ENCODE assay signal across 8 mouse cellular contexts in genomic region chr13:74208317-74208985, GRCm38 (mm10). TPM values are rescaled to one million over a fixed set of nuclear protein-coding genes. Genes with fewer than 3 reads are reported as not detected.
DNase-seq lines count a peak whose midpoint lies in the region; ATAC-seq lines count a peak whose summit lies in the region.

TSS of gene Exoc3 (minus strand) at chr13:74208732.

- ATAC-seq in inflammation-experienced regulatory T-cells, adult 6 months = peak; percentile 96
- peak; percentile 98 for ATAC-seq in megakaryocyte-erythroid progenitor cell, adult 5-6 weeks (replicated peaks; ENCODE audit: low FRiP score, low TSS enrichment, poor library complexity, severe bottlenecking)

- DNase-seq in adrenal gland, adult (ENCODE audit: inconsistent age in 2 of 2, low spot score in 1 of 2) = peak; percentile 95 to 98
- DNase-seq in embryo, embryonic 10.5 days (ENCODE audit: low spot score) = peak; percentile 93
- peak; percentile 91 for DNase-seq in gastrocnemius, postnatal 14 days
- DNase-seq in left cerebral cortex, postnatal 10 days (ENCODE audit: extremely low spot score in 1 of 2, low spot score in 2 of 2) = peak; percentile 86 to 94
- DNase-seq in right cerebral cortex, postnatal 25 days = peak; percentile 93
- peak; percentile 83 to 89 for DNase-seq in urinary bladder, postnatal 4 days (ENCODE audit: low spot score in 2 of 2)

- intact Hi-C loops in gastrocnemius, postnatal 14 days (cut with DNase I; ENCODE audit: low total_unique reads) = no loop called here
- intact Hi-C loops in left cerebral cortex, postnatal 10 days (cut with DNase I) = no loop called here

RNA-seq across cellular contexts. Expression of gene Exoc3, which starts in this region (rescaled TPM):
- total RNA-seq in gastrocnemius, postnatal 14 days (2021) = 10 to 100 TPM; 28.3 to 30.5 TPM
- 10 to 100 TPM; 82.9 to 87.4 (median 86.4) TPM for polyA plus RNA-seq in inflammation-experienced regulatory T-cells, adult 6 months (2017; shearing (Covaris generic))
- 10 to 100 TPM; 69.9 to 70.3 TPM for total RNA-seq in left cerebral cortex, postnatal 10 days (2021)
- total RNA-seq in megakaryocyte-erythroid progenitor cell, adult 5-6 weeks (2014; fragmentation: Nextera tagmentation) = 31.8 and 34.2 TPM in 2 replicates
- 30.3 and 38.6 TPM in 2 replicates for total RNA-seq in megakaryocyte-erythroid progenitor cell, adult 5-6 weeks (2017)

Comparison
In these comparisons a context has a peak if more than half of its experiments do, and no peak if none do; other contexts are left out.
1. Peak in every context shown above with its lines: DNase-seq and ATAC-seq.